Mouse (Mus musculus): ENCODE results near the gene Lrrc8d.

DNA sequence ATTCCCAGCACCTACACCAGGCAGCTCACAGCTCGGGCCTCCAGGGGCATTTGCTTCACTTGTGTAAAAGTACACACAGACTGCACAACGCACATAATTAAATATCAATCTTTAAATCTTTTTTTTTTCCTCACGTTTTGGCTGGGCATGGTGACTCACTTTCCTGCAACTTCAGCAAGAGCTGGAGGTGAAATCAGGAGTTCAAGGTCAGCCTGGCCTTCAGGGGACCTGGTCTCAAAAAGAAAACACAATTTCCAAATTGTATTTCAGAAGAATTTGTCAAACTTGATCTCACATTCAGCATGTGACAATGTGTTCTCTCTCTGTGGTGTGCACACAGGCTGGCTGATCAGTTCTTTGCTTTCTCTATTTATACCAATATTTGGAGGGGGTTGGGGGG is 1.9 kb upstream of the Lrrc8d start:
- TF ChIP-seq POLR2A (IDR thresholded peaks at IDR 0.05; ENCODE audit: low read depth, low read length) (no peak), CTCF (IDR thresholded peaks at IDR 0.05; ENCODE audit: borderline replicate concordance, insufficient read depth, low read length) (no peak)

All from embryonic fibroblast, embryonic 13.5 days (primary cell).